Mouse (Mus musculus) 3134 (cell line): ENCODE data around the gene Nol12.

Source experiments
- DNase-seq: peaks from one replicate; pipeline ENCODE4 v3.0.0-alpha.2; 2011; ENCODE audit warnings: low spot score; ENCODE audit not compliant: insufficient read length; ENCODE audit errors: extremely low read depth

Nol12 gene

DNA sequence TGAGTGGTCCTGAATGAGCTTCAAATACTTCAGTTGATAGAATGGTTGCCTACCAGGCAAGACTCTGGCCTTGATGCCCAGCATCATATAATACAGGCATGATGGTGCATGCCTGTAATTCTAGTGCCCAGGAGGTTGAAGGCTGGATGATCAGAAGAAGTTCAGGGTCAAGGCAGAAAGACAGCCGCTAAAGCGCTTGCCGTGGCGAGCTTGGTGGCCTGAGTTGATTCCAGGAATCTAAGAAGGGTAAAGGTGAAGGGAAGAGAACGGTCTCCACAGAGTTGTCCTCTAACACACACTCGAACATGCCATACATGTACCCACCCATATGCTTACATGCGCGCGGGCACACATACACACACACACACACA, 55.3 kb downstream of the Nol12 start:
- DNase-seq = no peak

DNA sequence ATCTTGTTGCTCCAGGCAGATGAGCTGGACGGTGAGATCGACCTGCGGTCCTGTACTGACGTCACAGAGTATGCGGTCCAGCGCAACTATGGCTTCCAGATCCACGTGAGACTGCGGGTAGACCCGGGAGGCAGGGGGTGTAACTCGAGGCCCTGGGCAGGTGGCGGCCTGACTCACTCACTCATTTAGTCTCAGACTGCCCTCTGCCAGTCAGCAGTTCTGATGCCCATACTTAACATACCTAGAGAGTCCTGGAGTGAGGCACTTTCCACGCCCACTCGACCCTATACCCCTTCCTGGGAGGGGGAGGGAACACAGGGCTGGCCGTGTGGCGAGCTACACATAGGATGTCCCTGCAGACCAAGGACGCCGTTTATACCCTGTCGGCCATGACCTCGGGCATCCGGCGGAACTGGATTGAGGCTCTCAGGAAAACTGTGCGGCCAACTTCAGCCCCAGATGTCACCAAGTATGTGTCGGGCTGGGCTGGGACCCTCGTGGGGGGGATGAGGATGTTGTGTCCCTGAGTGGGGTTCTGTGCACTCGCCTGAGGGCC, 56.3 kb downstream of the Nol12 start:
- DNase-seq = no peak

DNA sequence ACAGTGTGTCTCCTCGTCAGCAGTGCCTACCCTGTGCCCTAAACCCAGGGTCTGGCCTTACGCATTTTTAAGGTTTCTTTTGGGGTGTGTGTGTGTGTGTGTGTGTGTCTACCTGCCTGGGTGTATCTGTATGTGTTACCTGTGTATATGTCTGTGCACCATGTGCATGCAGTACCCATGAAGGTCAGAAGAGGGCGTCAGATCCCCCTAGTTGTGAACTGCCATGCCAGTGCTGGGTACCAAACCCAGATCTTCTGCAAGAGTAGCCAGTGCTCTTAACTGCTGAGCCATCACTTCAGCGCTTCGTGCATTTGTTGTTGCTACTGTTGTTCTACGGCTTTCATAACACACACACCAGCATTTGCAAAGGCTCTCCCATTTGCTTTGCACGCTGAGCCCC, 57.5 kb downstream of the Nol12 start:
- no peak for DNase-seq

DNA sequence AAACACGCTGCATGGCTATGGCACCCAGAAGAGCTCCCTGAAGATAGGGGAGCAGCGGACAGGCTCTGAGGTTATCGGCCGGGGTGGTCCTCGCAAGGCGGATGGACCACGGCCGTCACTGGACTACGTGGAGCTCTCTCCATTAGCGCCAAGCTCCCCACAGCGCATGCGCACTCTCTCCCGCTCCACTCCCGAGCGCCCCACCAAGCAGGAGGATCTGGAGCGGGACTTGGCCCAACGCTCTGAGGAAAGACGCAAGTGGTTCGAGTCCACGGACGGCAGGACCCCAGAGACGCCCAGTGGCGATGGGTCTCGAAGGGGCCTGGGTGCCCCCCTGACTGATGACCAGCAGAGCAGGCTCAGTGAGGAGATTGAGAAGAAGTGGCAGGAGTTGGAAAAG, 58.2 kb downstream of the Nol12 start:
- DNase-seq = no peak
